Mouse (Mus musculus) megakaryocyte progenitor cell, adult 5-6 weeks (primary cell): Measurements from ENCODE around the gene Olfr533. TPM values are rescaled to one million over a fixed set of nuclear protein-coding genes. Genes with fewer than 3 reads are reported as not detected.
"Not testable (repeated sequence)": the region's sequence is repeated elsewhere in the genome, so short reads cannot be mapped to it uniquely, and the experiment has no call there.

Experiments
- ATAC-seq: replicated peaks from 2 replicates; pipeline ENCODE4 v1.8.0; 2016; ENCODE audit warnings: mild to moderate bottlenecking, moderate TSS enrichment, inconsistent platforms; ENCODE audit not compliant: poor library complexity
- total RNA-seq, 2 experiments: library from RNA; stranded (forward) in 1 of 2; stranded (reverse) in 1 of 2; fragments of 157-497, 149-512 nt in 1 of 2; fragments of 200-1000 nt in 1 of 2; gene quantifications; 2 replicates each; pipeline versions ENCODE4 v1.2.3 to v1.2.4; 2015 to 2017

Olfr533 gene
- total RNA-seq (2015), result not detected in 2 replicates
- not detected in 2 replicates for total RNA-seq (2017)

DNA sequence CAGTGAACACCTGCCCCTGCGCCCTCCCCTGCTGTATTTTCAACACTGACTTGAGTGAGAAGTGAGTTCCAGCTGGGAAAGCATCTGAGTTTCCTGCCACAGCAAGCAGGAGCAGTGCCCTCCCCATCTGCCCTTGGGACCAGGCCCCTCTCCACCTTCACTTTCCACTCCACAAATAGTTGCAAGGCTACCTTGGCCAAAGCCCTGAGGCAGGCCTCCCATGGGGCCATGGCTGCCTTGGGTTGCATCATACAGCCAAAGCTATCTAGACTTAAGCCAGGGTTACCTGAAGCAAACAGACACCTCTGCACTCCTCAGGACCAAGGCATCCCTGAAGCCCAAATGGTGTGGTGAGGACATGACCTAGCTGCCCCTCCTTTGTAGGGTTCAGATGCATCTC is at the start of gene Olfr533:
Olfr533 (plus strand) TSS at position 301 of the 400 bp plus-strand sequence.
- not testable (repeated sequence) for ATAC-seq

DNA sequence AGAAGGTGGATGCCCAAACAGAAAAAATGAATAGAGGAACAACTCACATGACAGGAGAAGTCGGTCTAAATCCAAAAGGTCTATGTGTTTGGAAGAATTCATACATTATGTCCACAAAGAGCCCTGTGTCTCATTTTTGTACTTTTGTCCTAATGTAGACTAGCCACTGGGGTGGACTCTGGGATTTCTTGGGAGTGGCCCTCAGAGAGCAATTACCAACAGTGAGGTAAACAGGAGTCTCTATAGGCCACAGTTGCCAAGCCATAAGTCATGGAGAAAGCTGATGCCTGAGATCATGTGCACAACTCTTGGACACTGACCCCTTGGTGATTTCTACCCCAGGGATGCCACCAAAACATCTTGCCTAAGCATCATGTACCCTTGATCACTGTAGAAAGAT is 41.6 kb upstream of the Olfr533 start, which contains the start of gene Olfr532:
Olfr532 (minus strand) TSS at position 101 of the 400 bp plus-strand sequence.
- ATAC-seq, result no peak

DNA sequence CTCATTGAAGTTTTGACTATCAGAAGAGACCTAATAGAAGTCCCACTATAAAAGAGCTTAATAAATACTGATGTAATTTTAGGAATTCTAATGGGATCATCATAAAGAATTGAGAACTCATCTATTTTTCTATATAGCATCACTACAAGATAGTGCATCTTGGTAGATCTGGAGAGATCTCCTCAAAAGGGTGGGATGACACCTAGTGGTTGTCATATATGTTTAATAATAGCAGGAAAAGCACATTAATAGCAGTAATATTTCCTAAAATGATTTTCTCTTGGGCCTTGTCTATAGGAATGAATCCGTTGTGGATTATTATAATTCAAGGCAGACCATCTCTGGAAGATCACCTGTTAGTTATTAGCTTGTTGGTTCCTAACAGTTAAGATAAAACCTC is 20.0 kb upstream of the Olfr533 start:
- no peak for ATAC-seq

DNA sequence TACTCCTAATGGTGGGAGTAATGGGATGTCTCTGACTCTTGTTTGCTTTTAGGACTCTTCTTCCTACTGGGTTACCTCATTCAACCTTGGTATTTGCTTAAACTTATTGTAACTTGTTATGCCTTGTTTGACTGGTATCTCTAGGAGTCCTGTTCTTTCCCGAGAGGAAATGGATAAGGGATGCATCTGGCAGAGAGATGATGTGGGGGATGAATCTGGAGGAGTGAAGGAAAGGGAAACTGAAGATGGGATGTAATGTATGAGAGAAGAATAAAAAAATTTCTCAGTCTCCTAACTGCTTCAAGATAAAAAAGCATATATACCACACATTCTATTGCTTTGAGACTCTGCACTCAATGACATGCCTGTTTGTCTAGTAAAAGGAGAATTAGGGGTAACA is 14.7 kb downstream of the Olfr533 start:
- ATAC-seq, result no peak

DNA sequence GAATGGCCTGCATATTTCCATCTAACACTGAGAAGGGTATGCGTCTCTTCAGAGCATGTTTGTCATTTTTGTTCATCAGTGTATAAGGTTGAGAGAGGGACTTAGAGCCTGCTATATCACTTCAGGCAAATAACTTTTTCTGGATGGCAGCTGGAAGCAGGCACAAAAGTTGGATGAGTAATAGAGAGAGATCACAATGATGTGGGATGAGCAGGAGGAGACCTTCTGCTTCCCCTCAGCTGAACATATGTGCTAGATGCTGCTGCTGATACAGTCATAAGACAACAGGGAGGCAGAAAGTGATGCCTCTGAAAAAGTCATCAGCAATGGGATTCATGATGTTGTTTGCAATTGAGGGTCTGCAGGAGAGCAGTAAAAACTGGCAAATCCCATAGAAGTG is 15.6 kb downstream of the Olfr533 start:
- no peak for ATAC-seq

DNA sequence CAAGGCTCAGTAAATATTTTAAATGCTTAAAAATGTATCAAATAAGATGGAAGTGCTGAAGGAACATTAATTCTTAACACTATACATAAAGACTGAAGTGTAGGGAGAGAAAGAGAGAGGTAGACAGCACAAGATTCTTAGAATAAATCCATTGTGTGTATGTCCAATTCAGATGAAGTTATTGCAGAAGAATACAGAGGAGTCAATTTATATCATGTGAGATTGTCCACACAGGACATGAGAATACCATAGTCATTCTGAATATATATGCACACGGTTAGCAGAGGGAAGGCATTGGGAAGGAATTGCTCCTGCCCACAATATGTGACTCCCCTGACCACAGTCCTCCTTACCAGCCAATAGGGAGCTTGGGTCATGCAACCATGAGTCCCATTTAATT is 20.7 kb downstream of the Olfr533 start, which contains the start of gene Olfr535:
Olfr535 (plus strand) TSS at position 301 of the 400 bp plus-strand sequence.
- no peak for ATAC-seq

DNA sequence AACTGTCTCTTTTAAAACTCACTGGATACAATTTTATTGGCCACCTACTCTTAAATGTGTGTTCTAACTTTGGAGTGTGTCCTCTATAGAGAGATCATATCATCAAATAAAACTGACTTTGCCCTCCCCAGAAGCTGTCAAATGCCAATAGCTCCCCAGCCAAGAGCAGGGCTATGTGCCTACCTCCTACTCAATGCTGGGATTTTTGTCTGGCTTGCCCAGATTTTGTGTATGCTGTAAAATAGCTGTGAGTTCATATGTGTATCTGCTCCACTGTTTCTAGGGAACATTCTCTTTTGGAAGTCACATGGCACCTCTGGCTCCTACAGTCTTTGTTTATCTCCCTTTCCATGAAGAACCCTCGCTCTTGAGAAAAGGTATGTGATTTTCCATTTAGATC is 25.8 kb downstream of the Olfr533 start:
- no peak for ATAC-seq

DNA sequence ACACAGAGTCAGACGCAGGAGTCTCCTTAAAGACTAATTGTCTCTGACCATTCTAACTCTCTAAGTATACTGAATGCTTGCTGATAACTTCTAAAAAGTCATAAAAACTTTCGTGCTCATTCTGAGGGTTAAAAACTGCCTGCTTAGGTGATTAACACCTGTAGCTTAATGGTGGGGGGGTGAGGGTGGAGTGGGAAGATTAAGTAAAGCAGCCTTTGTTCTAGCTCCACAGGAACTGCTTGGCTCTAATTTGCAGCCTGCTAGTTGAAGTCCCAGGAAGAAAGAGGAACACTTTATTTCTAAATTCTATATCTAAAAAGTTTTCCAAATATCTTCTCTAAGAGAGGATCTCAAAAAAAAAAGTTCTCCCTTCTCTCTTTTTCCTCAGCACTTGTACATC is 31.1 kb downstream of the Olfr533 start:
- ATAC-seq, result no peak

DNA sequence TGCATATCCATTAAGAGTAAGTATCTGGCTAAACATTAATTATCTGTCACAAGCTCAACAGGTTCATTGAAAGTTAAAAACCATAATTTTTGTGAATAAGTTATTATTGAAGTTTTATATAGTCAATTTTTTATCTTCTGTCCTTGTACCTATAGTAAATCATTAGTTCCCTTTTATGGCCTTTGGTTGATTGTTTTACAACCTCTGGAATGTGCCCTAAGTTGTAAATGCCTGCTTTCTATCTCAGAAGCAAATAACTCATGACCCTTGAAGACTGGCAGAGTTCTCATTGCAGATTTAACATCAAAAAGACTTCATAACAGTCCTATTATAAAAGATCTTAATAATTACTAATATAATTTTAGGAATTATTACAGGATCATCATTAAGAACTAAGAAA is 31.5 kb downstream of the Olfr533 start:
- ATAC-seq, result no peak

DNA sequence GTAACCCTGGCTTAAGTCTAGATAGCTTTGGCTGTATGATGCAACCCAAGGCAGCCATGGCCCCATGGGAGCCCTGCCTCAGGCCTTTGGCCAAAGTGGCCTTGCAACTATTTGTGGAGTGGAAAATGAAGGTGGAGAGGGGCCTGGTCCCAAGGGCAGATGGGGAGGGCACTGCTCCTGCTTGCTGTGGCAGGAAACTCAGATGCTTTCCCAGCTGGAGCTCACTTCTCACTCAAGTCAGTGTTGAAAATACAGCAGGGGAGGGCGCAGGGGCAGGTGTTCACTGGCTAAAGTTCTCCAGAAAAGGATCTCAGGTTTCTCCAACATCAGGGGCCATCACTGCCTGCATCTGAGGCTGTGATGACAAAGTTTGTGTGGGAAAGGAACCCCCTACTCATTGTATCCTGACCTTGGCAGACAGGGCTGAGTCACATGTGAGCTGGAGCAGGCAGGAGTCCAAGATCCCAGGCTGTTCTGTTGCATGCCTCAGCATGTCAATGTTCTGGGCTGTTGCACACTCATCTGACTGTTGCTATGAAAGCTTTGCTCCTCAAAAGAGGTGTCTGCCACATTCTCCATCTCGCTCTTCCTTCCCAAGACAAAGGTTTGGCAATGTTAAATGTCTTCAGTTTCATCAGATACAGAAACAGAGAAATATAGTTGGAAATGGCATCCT is 44.3 kb downstream of the Olfr533 start, which contains the start of gene Olfr536:
Olfr536 (minus strand) TSS at position 51 of the 676 bp plus-strand sequence.
- ATAC-seq, result not testable (repeated sequence)

Other genes starting within 250 kb of the Olfr533 start
- not detected in 2 replicates for gene Cd163l1, start 245.1 kb upstream of the Olfr533 start, total RNA-seq (2015)
- gene Cd163l1, start 245.1 kb upstream of the Olfr533 start, total RNA-seq (2017), result 0.21 TPM in 1 of 2 replicates, not detected in the other
- gene 5830411N06Rik, start 216.1 kb upstream of the Olfr533 start, total RNA-seq (2015), result not detected in 2 replicates
- not detected in 2 replicates for gene 5830411N06Rik, start 216.1 kb upstream of the Olfr533 start, total RNA-seq (2017)
- not detected in 2 replicates for gene Olfr525, start 142.5 kb upstream of the Olfr533 start, total RNA-seq (2015)
- gene Olfr525, start 142.5 kb upstream of the Olfr533 start, total RNA-seq (2017), result not detected in 2 replicates
- not detected in 2 replicates for gene Olfr527, start 129.4 kb upstream of the Olfr533 start, total RNA-seq (2015)
- not detected in 2 replicates for gene Olfr527, start 129.4 kb upstream of the Olfr533 start, total RNA-seq (2017)
- gene Olfr60, start 101.7 kb upstream of the Olfr533 start, total RNA-seq (2015), result 0.07 TPM in 1 of 2 replicates, not detected in the other
- gene Olfr60, start 101.7 kb upstream of the Olfr533 start, total RNA-seq (2017), result not detected in 2 replicates
- gene Olfr530, start 87.0 kb upstream of the Olfr533 start, total RNA-seq (2015), result not detected in 2 replicates
- not detected in 2 replicates for gene Olfr530, start 87.0 kb upstream of the Olfr533 start, total RNA-seq (2017)
- gene Olfr531, start 60.5 kb upstream of the Olfr533 start, total RNA-seq (2015), result not detected in 2 replicates
- gene Olfr531, start 60.5 kb upstream of the Olfr533 start, total RNA-seq (2017), result not detected in 2 replicates
- not detected in 2 replicates for gene Olfr532, start 41.7 kb upstream of the Olfr533 start, total RNA-seq (2015)
- not detected in 2 replicates for gene Olfr532, start 41.7 kb upstream of the Olfr533 start, total RNA-seq (2017)
- not detected in 2 replicates for gene Olfr535, start 20.8 kb downstream of the Olfr533 start, total RNA-seq (2015)
- gene Olfr535, start 20.8 kb downstream of the Olfr533 start, total RNA-seq (2017), result not detected in 2 replicates
- not detected in 2 replicates for gene Olfr536, start 44.0 kb downstream of the Olfr533 start, total RNA-seq (2015)
- not detected in 2 replicates for gene Olfr536, start 44.0 kb downstream of the Olfr533 start, total RNA-seq (2017)
- not detected in 2 replicates for gene Olfr538, start 104.5 kb downstream of the Olfr533 start, total RNA-seq (2015)
- not detected in 2 replicates for gene Olfr538, start 104.5 kb downstream of the Olfr533 start, total RNA-seq (2017)
- not detected in 2 replicates for gene Olfr46, start 137.9 kb downstream of the Olfr533 start, total RNA-seq (2015)
- gene Olfr46, start 137.9 kb downstream of the Olfr533 start, total RNA-seq (2017), result not detected in 2 replicates
- not detected in 2 replicates for gene Olfr61, start 165.6 kb downstream of the Olfr533 start, total RNA-seq (2015)
- not detected in 2 replicates for gene Olfr61, start 165.6 kb downstream of the Olfr533 start, total RNA-seq (2017)
- not detected in 2 replicates for gene Olfr53, start 183.1 kb downstream of the Olfr533 start, total RNA-seq (2015)
- gene Olfr53, start 183.1 kb downstream of the Olfr533 start, total RNA-seq (2017), result not detected in 2 replicates
- gene Olfr539, start 196.6 kb downstream of the Olfr533 start, total RNA-seq (2015), result not detected in 2 replicates
- gene Olfr539, start 196.6 kb downstream of the Olfr533 start, total RNA-seq (2017), result not detected in 2 replicates
- gene Olfr45, start 218.6 kb downstream of the Olfr533 start, total RNA-seq (2015), result not detected in 2 replicates
- 0.10 TPM in 1 of 2 replicates, not detected in the other for gene Olfr45, start 218.6 kb downstream of the Olfr533 start, total RNA-seq (2017)
- gene Olfr541, start 233.9 kb downstream of the Olfr533 start, total RNA-seq (2015), result not detected in 2 replicates
- not detected in 2 replicates for gene Olfr541, start 233.9 kb downstream of the Olfr533 start, total RNA-seq (2017)